Comparison of ENCODE assay signal across 14 mouse cellular contexts in the genomic region with DNA sequence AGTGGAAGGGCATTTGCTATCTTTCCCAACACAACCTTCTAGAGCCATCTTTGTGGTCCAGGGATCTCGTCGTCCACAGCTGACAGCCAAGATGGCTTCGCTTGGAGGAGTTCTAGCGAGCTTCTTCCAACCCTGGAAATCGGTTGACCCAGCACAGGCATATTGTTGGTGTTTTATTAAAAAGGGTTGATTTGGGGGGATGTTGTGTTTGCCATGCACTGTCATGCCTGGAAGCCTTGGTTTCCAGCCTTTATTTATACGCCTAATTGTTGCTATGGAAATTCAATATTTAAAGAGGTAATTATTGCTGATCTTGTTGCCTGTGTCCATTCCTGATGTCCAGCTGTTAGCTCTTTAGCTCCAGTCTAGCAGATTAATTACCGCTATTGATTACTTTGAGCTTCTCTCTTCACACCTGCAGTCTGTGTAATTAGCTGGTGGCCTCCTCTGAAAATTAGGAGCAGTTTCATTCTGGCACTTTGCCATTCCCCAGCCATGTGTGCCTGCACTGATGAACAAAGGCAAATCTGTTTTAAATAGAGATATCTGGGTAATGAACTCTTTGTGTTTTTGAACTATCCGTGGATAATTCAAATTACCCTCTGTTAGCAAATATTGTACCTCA.
DNase-seq lines count a peak whose midpoint lies in the region; ATAC-seq and TF ChIP-seq lines count a peak whose summit lies in the region.
"Had no signal": no experiment of that assay in that cellular context is flagged by ENCODE, and none has a peak within 500 bp of the region (broad histone marks: within the 10 kb centered on the region; RNA-seq: fewer than 3 reads in every experiment).

No protein-coding gene starts in this region.

- WGBS in neural tube, embryonic 14.5 days: 57% methylated on average over 8 of the region's 8 CpGs
- WGBS in neural tube, embryonic 15.5 days: 58% methylated on average over 8 of the region's 8 CpGs
- 50% methylated on average over 8 of the region's 8 CpGs for WGBS in hindbrain, postnatal 0 days
- 84% methylated on average over 8 of the region's 8 CpGs for WGBS in liver, embryonic 11.5 days

- H3K9ac ChIP-seq in neural tube, embryonic 14.5 days (replicated peaks; ENCODE audit: low read depth, low read length): no peak overlapping the region
- H3K9ac ChIP-seq in neural tube, embryonic 15.5 days (replicated peaks): no peak overlapping the region
- H3K9ac ChIP-seq in hindbrain, postnatal 0 days (replicated peaks; ENCODE audit: low read length): no peak overlapping the region
- H3K9ac ChIP-seq in liver, embryonic 11.5 days (ENCODE audit: low read depth, low read length): no peak overlapping the region
- H3K9ac ChIP-seq: embryonic facial prominence, embryonic 13.5 days had no signal

- H3K36me3 ChIP-seq in neural tube, embryonic 14.5 days (ENCODE audit: control insufficient read depth, insufficient read depth, low read length): no peaks in the 10 kb centered on the region
- H3K36me3 ChIP-seq in neural tube, embryonic 15.5 days: no peaks in the 10 kb centered on the region
- no peaks in the 10 kb centered on the region for H3K36me3 ChIP-seq in hindbrain, postnatal 0 days (ENCODE audit: insufficient read depth, low read length)
- no peaks in the 10 kb centered on the region for H3K36me3 ChIP-seq in liver, embryonic 11.5 days (ENCODE audit: control insufficient read depth, insufficient read depth, low read length)
- H3K36me3 ChIP-seq: embryonic facial prominence, embryonic 13.5 days had no signal

- peak; percentile 72 to 73 for DNase-seq in cerebellum, postnatal 10 days
- no peak for DNase-seq in cerebellum, adult 18-20 months
- peak; percentile 77 for DNase-seq in hindbrain, postnatal 0 days (ENCODE audit: low spot score)
- DNase-seq in retina, postnatal 7 days (ENCODE audit: low read depth, low spot score): peak; percentile 16
- DNase-seq in adrenal gland, adult 18-20 months (ENCODE audit: low spot score in 2 of 2): no peak
- no peak for DNase-seq in liver, embryonic 11.5 days (ENCODE audit: low spot score)
- DNase-seq: heart, adult 18-20 months; thymus, adult 2 months had no signal

- H3K27ac ChIP-seq in neural tube, embryonic 14.5 days (ENCODE audit: low read depth, low read length): peak overlapping the region; percentile 45; the same call in 1 of the 2 replicates
- no peak overlapping the region; the same call in 1 of the 2 replicates for H3K27ac ChIP-seq in neural tube, embryonic 15.5 days (replicated peaks)
- H3K27ac ChIP-seq in hindbrain, postnatal 0 days: no peak overlapping the region
- H3K27ac ChIP-seq in liver, embryonic 11.5 days (ENCODE audit: low read depth, low read length): no peak overlapping the region
- H3K27ac ChIP-seq: embryonic facial prominence, embryonic 13.5 days; macrophage had no signal

- H3K4me2 ChIP-seq in neural tube, embryonic 14.5 days (ENCODE audit: low read depth, low read length): no peak overlapping the region
- H3K4me2 ChIP-seq in neural tube, embryonic 15.5 days: no peak overlapping the region
- H3K4me2 ChIP-seq in hindbrain, postnatal 0 days (ENCODE audit: low read depth, low read length): no peak overlapping the region
- H3K4me2 ChIP-seq in liver, embryonic 11.5 days: no peak overlapping the region
- H3K4me2 ChIP-seq: embryonic facial prominence, embryonic 13.5 days had no signal

- no peak overlapping the region for H3K4me3 ChIP-seq in neural tube, embryonic 14.5 days (ENCODE audit: low read depth, low read length)
- no peak overlapping the region for H3K4me3 ChIP-seq in neural tube, embryonic 15.5 days (replicated peaks)
- no peak overlapping the region for H3K4me3 ChIP-seq in hindbrain, postnatal 0 days (ENCODE audit: low read length)
- no peak overlapping the region for H3K4me3 ChIP-seq in liver, embryonic 11.5 days (ENCODE audit: low read depth, low read length)
- H3K4me3 ChIP-seq: embryonic facial prominence, embryonic 13.5 days; myocyte had no signal

- no peaks in the 10 kb centered on the region for H3K27me3 ChIP-seq in neural tube, embryonic 14.5 days (ENCODE audit: control insufficient read depth, insufficient read depth, low read length)
- no peaks in the 10 kb centered on the region for H3K27me3 ChIP-seq in neural tube, embryonic 15.5 days (replicated peaks)
- H3K27me3 ChIP-seq in hindbrain, postnatal 0 days (ENCODE audit: insufficient read depth, low read length): no peaks in the 10 kb centered on the region
- H3K27me3 ChIP-seq in liver, embryonic 11.5 days (replicated peaks; ENCODE audit: control insufficient read depth, insufficient read depth, low read length): no peaks in the 10 kb centered on the region
- H3K27me3 ChIP-seq: embryonic facial prominence, embryonic 13.5 days had no signal

- no peak for ATAC-seq in neural tube, embryonic 14.5 days (ENCODE audit: low read depth)
- ATAC-seq in neural tube, embryonic 15.5 days (ENCODE audit: low FRiP score): no peak
- peak; percentile 53; the same call in 1 of the 2 replicates for ATAC-seq in hindbrain, postnatal 0 days
- ATAC-seq in liver, embryonic 11.5 days (replicated peaks; ENCODE audit: low FRiP score): no peak
- ATAC-seq: intestine, postnatal 0 days had no signal

- no peaks in the 10 kb centered on the region for H3K9me3 ChIP-seq in neural tube, embryonic 14.5 days (ENCODE audit: control insufficient read depth, low read length)
- no peaks in the 10 kb centered on the region for H3K9me3 ChIP-seq in neural tube, embryonic 15.5 days (replicated peaks)
- H3K9me3 ChIP-seq in hindbrain, postnatal 0 days (ENCODE audit: low read length): no peaks in the 10 kb centered on the region
- H3K9me3 ChIP-seq in liver, embryonic 11.5 days (ENCODE audit: control insufficient read depth, low read length): no peaks in the 10 kb centered on the region
- H3K9me3 ChIP-seq: embryonic facial prominence, embryonic 13.5 days had no signal

- no peaks in the 10 kb centered on the region for H3K4me1 ChIP-seq in neural tube, embryonic 14.5 days (ENCODE audit: control insufficient read depth, insufficient read depth, low read length)
- H3K4me1 ChIP-seq in neural tube, embryonic 15.5 days: peaks cover 4% of the 10 kb centered on the region; the same call in 1 of the 2 replicates
- H3K4me1 ChIP-seq in hindbrain, postnatal 0 days (ENCODE audit: insufficient read depth, low read length): no peaks in the 10 kb centered on the region
- H3K4me1 ChIP-seq in liver, embryonic 11.5 days (replicated peaks; ENCODE audit: control insufficient read depth, insufficient read depth, low read length): no peaks in the 10 kb centered on the region
- H3K4me1 ChIP-seq: embryonic facial prominence, embryonic 13.5 days had no signal

- no peak for TF ChIP-seq CTCF in hindbrain, postnatal 0 days (IDR thresholded peaks at IDR 0.05; ENCODE audit: low read depth)

Comparison
In these comparisons a context has a peak if more than half of its experiments do, and no peak if none do; other contexts are left out.
1. DNase-seq: peak in cerebellum, postnatal 10 days (2 of 2), hindbrain, postnatal 0 days (single experiment) and retina, postnatal 7 days (single experiment); none in cerebellum, adult 18-20 months (0 of 2), adrenal gland, adult 18-20 months (0 of 2) and liver, embryonic 11.5 days (single experiment).